Mouse (Mus musculus) T-helper 1 cell (primary cell): ENCODE results near the gene Fcgr4.

Experiments
- in situ Hi-C: fragments of 300-600 bp; cut with MboI, MseI; formaldehyde crosslinking; loops from one replicate; pipeline ENCODE4 v1.15.1; 2025; ENCODE audit warnings: high pct_unique_total_duplicates

Fcgr4 gene

DNA sequence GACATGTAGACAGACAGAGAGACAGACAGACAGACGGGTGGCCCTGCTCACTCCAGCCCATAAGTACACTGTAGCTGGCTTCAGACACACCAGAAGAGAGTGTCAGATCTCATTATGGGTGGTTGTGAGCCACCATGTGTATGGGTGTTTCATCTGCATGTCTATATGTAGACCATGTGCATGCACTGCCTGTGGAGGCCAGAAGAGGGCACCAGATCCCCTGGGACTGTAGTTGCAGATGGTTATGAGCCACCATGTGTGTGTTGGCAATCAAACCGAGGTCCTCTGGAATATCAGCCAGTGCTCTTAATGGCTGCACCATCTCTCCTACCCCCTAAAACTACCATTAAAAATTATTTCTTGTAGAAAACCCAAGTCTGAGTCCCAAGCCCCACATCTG, 11.8 kb upstream of the Fcgr4 start:
- in situ Hi-C loops = no loop called here

DNA sequence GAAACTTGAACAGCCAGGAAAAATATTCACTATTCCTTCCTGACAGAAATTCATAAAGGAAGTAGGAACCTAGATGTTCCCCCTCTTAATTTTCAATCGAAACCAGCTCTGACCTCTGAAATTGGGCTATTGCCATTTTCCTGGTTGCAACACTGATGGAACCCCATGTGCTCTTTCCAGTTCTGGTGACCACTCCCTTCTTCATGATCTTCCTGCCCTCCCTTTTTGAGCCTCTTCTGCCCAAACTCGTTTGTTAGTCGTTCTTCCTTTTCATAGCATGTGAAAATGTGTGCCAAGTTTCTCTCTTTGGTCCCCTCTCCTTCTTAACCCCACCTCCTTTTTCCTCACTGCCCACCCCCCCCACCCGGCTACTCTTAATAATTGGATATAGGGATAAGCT, 7.0 kb upstream of the Fcgr4 start:
- in situ Hi-C loops = no loop called here

DNA sequence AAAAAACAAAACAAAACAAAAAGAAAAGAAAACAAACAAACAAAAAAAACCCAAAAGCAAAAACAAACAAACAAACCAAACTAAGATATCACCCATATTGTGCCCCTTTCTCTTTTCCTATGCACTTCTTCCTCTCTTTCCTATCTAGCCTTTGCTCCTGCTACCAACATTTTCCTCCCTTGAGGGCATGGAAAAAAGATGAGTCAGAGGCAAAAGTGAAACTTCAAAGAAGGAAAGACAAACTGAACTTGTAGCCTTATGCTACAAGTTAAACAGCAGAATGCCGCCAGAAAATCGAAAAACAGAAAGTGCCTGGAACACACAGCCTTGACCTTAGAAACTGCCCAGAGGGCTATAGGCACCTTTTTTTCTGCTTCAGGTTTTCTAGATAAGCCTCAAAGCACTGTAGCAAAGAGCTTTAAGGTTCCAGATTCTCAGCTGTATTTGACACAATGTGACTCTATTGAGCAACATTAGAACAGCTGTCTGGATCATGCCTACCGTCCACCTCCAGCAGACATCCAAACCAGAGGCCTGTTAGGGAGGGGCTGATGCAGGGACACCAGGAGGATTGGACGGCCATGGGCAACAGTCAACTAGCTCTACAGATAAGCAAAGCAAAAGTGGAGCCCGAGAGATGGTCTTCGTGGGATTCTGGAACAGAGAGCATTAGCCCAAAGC, 1.9 kb upstream of the Fcgr4 start:
- in situ Hi-C loops = no loop called here

DNA sequence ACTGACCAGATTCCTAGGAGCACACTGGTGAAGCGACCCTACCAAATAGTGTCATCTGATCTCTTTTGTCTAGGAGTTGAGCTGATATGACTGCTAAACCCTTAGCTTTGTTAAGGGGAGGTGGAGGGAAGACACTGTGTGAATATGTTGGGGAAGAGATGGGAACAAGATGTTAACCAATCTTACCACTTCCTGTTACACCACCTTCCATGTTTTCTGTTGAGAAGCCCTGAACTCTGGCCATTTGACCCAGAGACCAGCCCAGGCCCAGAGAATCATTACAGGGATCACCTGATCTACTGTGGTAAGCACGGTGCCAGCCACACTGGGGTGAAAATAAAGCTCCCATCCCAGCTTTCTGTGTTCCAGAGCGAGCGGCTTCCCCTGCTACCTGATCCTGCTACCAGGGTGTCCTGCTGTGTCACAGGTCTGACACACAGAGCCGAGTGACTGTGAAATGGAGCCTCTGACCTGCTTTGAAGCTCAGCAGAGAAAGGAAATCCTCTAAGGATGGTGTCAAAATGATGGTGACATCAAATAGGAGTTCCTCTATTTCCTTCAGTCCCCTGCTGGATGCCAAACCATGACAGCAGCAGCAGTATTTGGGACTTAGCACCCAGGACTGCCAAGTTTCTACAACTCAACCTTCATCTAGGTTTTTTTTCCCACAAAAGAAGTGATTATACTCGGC, 1.1 kb upstream of the Fcgr4 start:
- in situ Hi-C loops = no loop called here

DNA sequence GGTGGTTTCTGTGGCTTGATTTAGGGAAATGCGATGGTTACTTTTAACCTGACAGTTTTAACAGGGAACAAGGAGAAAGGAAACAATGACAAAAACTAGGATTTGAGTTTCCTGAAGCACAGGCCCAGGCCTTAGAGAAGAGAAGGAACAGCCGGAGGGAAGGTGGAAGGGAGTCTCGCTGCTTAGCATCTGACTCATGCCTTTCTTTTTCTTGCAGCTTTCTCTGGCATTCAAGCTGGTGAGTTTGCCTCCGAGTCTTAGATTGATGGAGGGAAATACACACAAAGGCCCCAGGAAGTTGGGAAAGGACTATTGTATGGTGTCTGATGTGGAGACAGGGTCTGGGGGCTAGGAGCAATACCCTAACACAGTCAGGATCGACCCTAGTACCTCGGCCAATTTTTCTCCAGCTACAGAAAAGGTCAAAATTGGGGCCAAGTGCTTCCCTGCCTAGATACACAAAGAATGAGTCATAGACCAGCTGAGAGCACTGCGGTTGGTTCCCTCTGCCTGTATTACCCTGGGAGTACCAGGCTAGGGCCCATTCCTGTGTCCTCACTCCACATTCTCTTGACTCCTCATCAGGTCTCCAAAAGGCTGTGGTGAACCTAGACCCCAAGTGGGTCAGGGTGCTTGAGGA, 711 bp downstream of the Fcgr4 start:
- in situ Hi-C loops = no loop called here

DNA sequence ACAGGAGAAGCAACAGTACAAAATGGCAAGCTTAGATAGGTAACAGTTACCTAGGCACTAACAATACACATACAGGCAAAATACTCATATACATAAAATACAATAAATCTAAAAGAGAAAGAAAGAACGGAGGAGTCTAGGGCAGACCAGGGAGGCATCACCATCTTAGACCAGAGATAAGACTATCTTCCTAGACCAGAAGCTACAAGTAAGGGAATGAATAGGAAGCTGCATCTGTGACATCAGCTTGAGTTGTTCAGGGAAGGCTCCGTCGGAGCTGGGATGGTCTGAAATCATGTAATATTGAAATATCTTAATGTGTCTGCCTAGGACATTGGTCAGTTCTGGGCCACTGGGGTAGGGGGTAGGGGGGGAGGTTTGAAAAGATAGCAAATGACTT, 13.0 kb downstream of the Fcgr4 start:
- in situ Hi-C loops = no loop called here

DNA sequence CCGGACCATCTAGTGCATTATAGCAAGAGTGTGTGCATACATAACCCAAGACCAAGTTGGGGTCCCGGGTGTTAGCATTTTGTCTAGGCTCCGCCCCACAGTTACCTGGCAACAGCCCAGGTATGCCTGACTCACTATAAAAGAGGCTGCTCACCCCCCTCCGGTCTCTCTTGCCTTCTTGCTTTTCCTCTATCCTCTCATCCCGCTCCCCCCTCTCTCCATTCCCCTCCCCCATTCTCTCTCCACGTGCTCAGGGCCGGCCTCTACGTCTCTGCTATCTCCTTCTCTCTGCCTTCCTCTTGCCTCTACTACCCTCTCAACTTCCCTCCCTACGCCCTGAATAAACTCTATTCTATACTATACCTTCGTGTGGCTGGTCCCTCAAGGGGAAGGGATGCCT, 14.0 kb downstream of the Fcgr4 start:
- in situ Hi-C loops = no loop called here

DNA sequence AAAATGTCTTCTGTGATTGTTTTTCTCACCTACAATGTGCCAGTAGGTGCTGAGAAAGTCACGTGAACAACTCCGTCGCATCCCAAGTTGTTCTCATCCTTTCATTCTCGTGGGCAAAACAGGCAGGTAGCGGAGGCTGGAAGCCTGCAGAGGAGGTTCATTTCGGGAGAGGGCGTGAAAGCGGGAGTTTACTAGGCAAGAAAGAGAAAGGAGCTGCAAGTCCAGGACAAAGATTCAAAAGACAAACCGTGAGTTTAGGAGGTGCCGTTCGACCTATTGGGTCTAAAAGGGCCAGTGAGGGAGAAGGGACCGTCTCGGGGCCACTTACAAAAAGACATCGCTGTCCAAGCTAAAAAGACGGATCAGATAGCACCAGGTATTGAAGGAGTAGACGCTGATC, 14.5 kb downstream of the Fcgr4 start:
- in situ Hi-C loops = no loop called here

DNA sequence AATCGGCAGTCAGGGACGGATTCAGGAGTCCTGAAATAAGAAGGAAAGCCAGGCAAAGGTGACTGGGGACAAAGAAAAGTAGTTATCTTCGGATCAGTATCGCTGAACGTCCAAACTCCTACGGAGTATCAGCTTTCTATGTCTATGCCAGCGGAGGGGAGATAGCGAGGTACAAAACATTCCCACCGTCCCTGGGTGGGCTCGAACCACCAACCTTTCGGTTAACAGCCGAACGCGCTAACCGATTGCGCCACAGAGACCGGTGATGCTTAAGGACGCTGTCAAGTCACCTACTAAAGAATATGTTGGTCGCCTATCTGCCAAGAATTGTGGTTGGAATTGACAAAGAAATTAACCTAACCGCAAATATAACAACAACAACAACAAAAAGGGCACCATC, 15.0 kb downstream of the Fcgr4 start:
- in situ Hi-C loops = no loop called here

DNA sequence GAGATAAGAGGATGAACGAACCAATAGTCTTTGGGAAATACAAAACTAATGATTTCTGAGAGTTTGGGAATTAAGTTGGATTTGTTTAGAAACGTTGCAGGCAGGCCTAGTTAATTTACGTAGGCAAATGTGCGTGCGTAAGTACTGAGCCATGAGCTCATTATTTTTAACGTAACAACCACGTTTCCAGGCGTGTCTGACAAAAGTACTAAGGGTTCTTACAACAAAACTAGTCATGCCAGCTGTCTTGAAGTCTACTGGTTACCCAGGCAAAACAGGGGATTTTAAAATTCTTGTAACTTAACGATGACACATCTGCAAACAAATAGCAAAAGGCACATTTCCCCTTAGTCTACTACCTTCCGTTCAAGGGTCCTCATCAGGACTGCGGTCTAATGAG, 15.5 kb downstream of the Fcgr4 start:
- in situ Hi-C loops = no loop called here

DNA sequence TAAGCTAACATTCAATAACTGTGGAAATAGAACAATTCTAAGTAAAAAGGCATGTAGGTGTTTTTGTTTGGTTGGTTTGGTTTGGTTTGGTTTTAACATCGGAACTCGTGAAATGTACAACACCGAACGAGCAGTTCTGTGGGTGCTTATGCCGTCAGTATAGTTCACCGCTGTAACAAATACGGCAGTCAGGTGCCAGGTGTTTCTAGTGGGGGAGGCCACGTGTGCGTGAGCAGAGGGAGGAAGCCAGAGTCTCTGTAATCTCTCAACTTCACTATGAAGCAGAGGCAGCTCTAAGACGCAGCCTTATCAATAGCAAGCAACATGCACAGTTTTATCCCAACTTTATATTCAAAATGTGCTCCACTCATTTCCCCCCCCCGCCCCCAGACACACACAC, 16.9 kb downstream of the Fcgr4 start:
- in situ Hi-C loops = no loop called here

DNA sequence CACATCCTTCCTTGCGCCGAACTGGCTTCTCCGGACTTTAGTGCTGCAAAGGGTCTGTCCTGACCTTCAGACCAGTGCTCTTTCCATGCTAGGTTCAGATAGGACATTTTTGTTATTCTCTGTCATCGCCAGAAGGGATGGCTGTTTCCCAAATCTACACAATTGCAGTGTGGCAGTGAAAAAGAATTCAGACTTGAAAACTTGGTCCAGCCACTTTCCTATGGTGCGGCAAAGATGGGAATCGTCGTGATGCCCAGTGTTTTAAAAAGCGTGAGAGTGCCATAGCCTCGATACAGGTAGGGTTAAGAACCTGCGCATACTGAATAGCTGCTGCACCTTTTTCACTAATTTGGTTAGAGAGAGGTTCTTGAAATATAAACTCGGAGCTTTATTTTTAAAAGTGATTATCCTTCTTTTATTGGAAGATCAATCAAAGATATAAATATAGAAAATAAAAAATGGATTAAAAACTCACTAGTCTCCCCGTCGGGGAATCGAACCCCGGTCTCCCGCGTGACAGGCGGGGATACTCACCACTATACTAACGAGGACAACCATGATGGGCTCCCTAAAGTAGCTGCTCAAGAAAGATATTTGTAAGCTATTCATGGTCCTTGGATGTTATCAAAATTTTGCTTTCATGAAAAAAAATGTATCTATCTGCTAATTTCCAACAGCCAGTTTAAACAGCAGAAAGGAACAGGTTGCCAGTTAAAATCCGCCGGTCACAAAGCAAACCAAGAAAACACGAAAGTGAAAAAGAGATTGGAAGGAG, 18.0 kb downstream of the Fcgr4 start:
- in situ Hi-C loops = no loop called here

DNA sequence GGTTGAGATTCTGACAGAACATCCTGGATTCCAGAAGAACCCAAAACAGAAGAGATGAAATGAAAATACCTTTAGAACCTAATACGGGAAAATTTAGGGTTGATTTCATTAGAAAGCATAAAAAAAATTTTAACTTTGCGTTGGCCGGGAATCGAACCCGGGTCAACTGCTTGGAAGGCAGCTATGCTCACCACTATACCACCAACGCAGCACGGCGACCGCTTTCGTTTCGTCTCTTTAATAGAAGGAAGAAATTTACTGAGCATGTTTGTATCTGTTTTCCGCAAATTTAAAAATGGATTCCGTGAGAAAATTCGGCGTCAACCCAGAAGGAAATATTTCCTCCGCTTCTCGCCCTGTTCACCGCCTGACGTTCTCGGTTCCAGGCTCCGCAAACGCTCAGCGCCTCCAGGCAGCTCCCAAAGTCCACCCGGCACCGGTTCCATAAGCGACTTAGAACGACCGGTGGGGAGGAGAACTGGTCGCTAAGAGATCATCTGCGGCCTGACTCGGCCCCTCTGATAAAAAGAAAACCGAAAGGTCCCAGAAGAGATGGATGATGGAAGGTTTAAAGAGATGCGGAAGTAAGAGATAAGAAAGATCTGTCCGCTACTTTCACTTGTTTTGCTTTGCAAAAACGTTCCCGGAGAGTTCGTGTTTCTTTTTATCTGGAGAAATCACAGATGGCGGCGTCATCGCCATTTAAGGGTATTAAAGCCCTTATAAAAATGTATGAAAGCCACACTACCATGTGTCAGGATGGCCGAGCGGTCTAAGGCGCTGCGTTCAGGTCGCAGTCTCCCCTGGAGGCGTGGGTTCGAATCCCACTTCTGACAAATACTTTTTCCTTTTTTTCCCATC, 19.4 kb downstream of the Fcgr4 start:
- in situ Hi-C loops = no loop called here

DNA sequence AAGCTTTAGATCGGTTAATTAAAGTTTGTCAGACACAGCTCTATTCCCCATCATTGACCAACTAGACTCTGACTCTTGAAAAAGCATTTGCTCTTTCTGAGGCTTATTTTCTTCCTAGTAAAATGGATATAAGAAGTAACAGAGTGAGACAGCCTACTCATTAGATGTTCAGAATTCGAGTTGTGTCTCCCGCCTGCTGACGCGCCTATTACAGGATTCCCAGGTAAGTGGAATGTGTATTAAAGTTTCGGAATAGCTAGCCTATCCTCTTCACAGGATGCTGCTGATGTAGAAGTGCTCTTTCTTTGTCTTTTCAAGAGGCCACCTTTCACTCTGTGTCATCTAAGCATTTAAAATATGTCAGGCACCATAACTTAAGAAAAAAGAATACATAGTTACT, 20.4 kb downstream of the Fcgr4 start:
- in situ Hi-C loops = no loop called here

DNA sequence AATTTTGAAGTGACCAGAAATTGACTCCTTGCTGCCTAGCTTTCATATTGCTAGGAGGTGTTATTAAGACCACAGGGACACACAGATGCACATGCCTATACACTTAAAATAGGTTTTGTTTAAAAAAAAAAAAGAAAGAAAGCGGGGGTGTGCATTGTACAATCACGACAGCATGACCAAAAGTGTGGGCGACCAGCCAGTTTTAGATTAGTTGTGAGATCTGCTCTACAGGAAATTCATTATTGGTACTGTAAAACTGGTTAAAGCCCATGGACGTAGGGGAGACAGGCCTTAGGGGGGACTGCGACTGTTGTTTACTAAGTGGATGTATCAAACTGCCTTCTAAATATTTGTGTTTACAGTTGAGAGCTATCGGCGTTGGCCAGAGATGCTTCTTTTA, 21.2 kb downstream of the Fcgr4 start:
- in situ Hi-C loops = loop anchor here (5.0 kb wide), 1 partner anchor 42 kb away; no protein-coding TSS in a partner anchor

DNA sequence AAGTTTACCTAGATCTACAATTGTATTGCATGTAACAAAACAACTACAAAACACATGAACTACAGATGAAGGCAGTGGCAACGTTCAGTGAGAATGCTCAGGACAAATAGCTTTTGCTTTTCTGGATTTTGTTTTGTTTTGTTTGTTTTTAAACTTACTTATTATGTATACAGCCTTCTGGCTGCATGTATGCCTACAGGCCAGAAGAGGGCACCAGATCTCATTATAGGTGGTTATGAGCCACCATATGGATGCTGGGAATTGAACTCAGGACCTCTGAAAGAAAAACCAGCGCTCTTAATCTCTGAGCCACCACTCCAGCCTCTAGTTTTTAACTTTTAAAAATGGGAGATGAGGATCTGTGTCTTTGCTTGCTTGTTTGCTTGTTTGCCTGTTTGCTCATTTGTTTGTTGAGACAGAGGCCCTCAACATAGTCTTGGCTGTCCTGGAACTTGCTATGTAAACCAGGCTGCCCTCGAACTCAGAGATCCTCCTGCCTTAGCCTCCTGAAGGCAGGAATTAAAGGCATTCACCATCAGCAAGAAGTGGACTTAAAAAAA, 25.0 kb downstream of the Fcgr4 start:
- in situ Hi-C loops = loop anchor here (5.0 kb wide), 1 partner anchor 39 kb away; no protein-coding TSS in a partner anchor

DNA sequence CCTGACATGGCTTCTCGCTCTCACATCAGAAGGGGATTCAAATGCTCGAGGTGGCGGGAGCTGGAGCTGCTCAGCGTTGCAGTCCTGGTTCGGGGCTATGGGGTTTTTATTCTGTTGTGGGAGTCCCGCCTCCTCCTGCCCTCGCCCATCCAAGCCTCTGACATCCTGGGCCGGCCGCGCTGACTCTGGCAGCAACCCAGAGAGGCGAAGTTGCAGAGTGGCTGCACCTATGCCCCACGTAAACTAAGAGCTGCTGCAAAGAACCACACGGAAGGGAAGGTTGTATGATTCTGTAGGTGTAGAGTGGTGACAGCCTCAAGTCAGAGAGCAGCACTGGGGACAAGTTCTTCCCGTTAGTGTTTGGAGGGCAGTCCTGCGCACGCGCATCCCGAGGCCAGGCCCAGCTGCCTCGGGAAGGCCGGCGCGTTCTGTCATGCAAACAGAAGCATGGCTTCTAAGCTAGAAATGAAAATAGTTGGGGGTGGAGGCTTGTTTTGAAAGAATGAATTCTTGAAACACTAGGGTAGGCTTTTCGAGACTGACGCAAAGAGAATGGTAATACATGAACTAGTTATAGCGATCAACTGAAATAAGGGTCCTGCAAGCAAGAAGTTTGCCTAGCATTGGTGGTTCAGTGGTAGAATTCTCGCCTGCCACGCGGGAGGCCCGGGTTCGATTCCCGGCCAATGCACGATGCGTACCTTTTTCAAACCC, 25.8 kb downstream of the Fcgr4 start:
- in situ Hi-C loops = loop anchor here (5.0 kb wide), 1 partner anchor 38 kb away; no protein-coding TSS in a partner anchor

DNA sequence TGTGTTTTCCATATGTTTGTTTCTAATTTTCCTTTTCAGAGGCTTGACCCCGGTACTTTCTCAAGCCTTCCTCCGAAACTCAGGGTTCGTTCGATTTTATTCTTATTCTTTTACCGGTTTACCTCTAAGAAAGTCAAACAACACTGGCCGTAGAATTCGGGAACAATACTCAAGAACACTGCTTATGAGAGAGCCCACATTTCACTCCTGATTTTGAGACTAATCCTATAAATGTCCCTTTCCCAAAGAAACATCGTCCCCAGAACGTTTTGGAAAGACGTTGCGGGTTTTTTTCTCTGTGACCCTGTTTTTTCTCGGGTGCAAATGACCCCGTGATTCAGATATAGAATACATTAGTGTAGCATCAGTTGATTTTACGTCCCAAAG, 26.4 kb downstream of the Fcgr4 start:
- in situ Hi-C loops = no loop called here

DNA sequence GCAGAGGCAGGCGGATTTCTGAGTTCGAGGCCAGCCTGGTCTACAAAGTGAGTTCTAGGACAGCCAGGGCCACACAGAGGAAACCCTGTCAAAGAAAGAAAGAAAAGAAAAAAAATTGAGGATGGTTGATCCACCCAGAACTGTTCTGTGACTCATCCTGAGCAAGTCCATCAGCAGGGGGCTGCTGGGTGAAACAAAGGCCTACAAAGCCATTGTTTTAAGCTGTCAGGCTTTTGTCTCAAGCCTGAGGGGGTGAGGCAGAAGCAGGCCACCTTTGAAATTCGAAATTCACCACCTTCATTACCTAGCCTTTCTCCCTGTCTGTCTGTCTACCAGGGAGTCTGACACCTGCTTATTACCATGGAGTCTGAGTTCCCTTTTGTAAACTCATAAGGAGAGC, 27.8 kb downstream of the Fcgr4 start:
- in situ Hi-C loops = no loop called here

DNA sequence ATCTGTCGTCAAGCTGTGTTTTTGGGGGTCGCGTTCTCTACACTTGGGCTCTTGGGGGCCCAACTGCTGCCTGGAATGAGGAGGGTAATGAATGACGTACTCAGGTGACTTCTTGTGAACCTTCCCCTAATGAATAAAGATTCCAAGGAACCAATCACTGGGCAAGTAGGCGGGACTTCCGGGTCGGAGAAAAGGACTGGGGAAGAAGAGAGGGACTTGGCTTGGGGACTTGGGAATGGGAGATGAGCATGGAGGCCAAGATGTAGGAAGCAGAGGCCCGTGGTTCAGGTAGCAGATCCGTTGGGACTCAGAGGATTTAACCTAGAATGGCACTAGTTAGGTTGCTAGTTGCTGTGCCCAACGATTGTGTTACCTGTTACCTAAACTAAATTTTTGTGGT, 30.5 kb downstream of the Fcgr4 start:
- in situ Hi-C loops = no loop called here
